Mouse (Mus musculus): ENCODE results near the gene Rnf39. TPM values are rescaled to one million over a fixed set of nuclear protein-coding genes. Genes with fewer than 3 reads are reported as not detected.

The Rnf39 gene
- polyA plus RNA-seq, 1 experiment from 2014 or later: 2.6 TPM

GRCm38 (mm10) chr17:36948286-36948685 is 5.6 kb downstream of the Rnf39 start:
- H3K27ac ChIP-seq (ENCODE audit: low read depth, low read length): no peak overlapping the region
- H3K27me3 ChIP-seq (replicated peaks; ENCODE audit: control insufficient read depth, insufficient read depth, low read length): peaks cover 14% of the 10 kb centered on the region
- ATAC-seq: no peak
- H3K4me3 ChIP-seq (ENCODE audit: low read length): no peak overlapping the region
- H3K4me2 ChIP-seq (ENCODE audit: low read length): no peak overlapping the region
- peaks cover 12% of the 10 kb centered on the region for H3K36me3 ChIP-seq (ENCODE audit: control insufficient read depth, insufficient read depth, low read length)
- H3K9me3 ChIP-seq (ENCODE audit: control insufficient read depth, low read length): no peaks in the 10 kb centered on the region
- no peak overlapping the region for H3K9ac ChIP-seq (ENCODE audit: low read depth, low read length)
- WGBS: 100% methylated on average over 1 of the region's 1 CpGs
- H3K4me1 ChIP-seq (ENCODE audit: control insufficient read depth, insufficient read depth, low read depth, low read length): peaks cover 24% of the 10 kb centered on the region

DNA sequence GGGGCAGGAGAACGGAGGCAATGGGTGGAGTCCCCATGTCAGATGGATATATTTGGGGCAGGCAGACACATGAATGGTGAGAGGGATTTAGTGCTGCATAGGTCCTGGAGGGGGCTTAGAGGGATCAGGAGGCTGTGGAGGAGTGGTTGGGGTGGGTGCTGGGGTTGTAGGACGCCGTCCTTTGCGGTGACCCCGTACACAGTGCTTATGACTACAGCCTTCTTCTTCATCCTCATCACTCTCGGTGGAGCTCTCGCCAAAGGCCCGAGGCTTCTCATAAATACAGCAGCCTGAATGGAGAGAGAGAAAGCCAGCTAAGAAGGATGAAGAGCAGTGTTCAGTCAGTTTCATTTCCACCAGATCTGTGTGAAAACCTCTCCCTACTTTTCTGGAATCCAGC is 6.5 kb downstream of the Rnf39 start:
- no peak overlapping the region for H3K27ac ChIP-seq (ENCODE audit: low read depth, low read length)
- H3K4me3 ChIP-seq (ENCODE audit: low read length): no peak overlapping the region
- H3K4me1 ChIP-seq (ENCODE audit: control insufficient read depth, insufficient read depth, low read depth, low read length): peaks cover 23% of the 10 kb centered on the region
- no peaks in the 10 kb centered on the region for H3K9me3 ChIP-seq (ENCODE audit: control insufficient read depth, low read length)
- no peak for ATAC-seq
- H3K36me3 ChIP-seq (ENCODE audit: control insufficient read depth, insufficient read depth, low read length): peaks cover 12% of the 10 kb centered on the region
- peaks cover 11% of the 10 kb centered on the region; the same call in 1 of the 2 replicates for H3K27me3 ChIP-seq (replicated peaks; ENCODE audit: control insufficient read depth, insufficient read depth, low read length)
- H3K9ac ChIP-seq (ENCODE audit: low read depth, low read length): no peak overlapping the region
- no peak overlapping the region for H3K4me2 ChIP-seq (ENCODE audit: low read length)
- WGBS: 96% methylated on average over 8 of the region's 8 CpGs

DNA sequence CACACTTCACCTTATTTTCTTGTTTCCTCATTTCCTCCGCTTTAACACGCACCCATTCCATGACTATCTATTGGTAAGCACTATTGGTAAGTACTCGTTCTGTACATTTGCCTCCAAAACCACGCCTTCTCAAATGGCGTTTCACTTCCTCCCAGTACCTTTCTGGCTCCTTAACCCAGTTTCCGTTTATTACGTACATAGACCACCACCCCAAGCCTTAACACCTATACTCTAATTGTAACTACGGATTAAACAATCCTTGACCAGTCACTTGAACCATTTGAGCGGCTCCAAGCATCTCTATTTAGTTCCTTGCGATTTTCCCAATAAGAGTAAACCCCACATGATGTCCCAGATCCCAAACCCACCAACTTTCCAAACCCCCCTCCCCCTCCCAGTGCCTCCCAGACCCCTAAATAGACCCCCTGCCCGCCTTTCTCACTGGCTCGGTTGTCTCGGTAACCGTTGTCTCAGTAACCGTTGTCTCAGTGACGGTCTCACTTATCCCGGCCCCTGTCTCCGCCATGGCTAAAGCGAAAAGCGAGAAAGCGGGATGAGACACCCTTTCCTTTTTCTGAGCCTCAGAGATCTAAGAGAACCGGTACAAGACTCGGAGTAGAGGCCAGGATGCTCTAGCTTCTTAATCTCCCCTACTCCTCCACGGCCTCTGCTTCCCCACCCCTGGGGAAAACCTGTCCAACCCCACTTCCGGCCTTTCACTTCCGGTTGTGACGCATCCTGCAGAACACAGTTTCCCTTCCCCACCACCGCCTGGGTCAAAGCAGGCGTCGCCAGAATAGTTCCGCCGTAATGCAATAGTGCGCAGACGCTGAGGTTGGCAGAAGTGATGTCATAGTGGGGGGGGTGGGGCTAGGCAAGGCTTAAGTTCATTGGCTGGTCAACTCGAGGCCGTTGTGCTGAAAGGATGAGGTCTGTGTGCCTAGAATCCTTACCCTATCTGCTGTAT is 8.5 kb downstream of the Rnf39 start, which contains the start of gene Ppp1r11:
Gene Ppp1r11 (minus strand): TSS at position 761 of the 967 bp plus-strand sequence.
- peak within 1 kb of the TSS; percentile 79 for H3K9ac ChIP-seq (ENCODE audit: low read depth, low read length)
- H3K36me3 ChIP-seq (ENCODE audit: control insufficient read depth, insufficient read depth, low read length): peaks cover 12% of the 10 kb centered on the region
- peak within 1 kb of the TSS; percentile 79 for H3K4me2 ChIP-seq (ENCODE audit: low read length)
- H3K4me1 ChIP-seq (ENCODE audit: control insufficient read depth, insufficient read depth, low read depth, low read length): peaks cover 19% of the 10 kb centered on the region
- peak; percentile 96 for ATAC-seq
- H3K4me3 ChIP-seq (ENCODE audit: low read length): peak within 1 kb of the TSS; percentile 81
- WGBS: 2% methylated on average over 36 of the region's 36 CpGs
- no peaks in the 10 kb centered on the region for H3K9me3 ChIP-seq (ENCODE audit: control insufficient read depth, low read length)
- H3K27ac ChIP-seq (ENCODE audit: low read depth, low read length): peak within 1 kb of the TSS; percentile 89
- H3K27me3 ChIP-seq (replicated peaks; ENCODE audit: control insufficient read depth, insufficient read depth, low read length): no peaks in the 10 kb centered on the region

DNA sequence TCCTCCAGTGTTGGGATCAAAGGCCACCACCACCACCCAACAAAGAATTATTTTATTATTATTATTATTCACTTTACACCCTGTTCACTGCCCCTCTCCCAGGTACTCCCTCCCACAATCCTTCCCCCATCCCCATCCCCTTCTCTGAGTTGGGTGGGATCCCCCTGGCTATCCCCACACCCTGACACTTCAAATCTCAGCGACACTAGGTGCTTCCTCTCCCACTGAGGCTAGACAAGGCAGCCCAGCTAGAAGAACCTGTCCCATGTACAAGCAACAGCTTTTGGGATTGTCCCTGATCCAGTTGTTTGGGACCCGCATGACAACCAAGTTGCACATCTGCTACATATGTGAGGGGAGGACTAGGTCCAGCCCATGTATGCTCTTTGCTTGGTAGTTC is 9.9 kb downstream of the Rnf39 start:
- H3K9ac ChIP-seq (ENCODE audit: low read depth, low read length): no peak overlapping the region
- no peaks in the 10 kb centered on the region for H3K9me3 ChIP-seq (ENCODE audit: control insufficient read depth, low read length)
- no peaks in the 10 kb centered on the region for H3K27me3 ChIP-seq (replicated peaks; ENCODE audit: control insufficient read depth, insufficient read depth, low read length)
- peaks cover 12% of the 10 kb centered on the region for H3K36me3 ChIP-seq (ENCODE audit: control insufficient read depth, insufficient read depth, low read length)
- peaks cover 16% of the 10 kb centered on the region for H3K4me1 ChIP-seq (ENCODE audit: control insufficient read depth, insufficient read depth, low read depth, low read length)
- 93% methylated on average over 2 of the region's 2 CpGs for WGBS
- no peak overlapping the region for H3K4me3 ChIP-seq (ENCODE audit: low read length)
- no peak for ATAC-seq
- no peak overlapping the region for H3K4me2 ChIP-seq (ENCODE audit: low read length)
- H3K27ac ChIP-seq (ENCODE audit: low read depth, low read length): no peak overlapping the region

GRCm38 (mm10) chr17:36953062-36953461 is 10.3 kb downstream of the Rnf39 start:
- H3K9ac ChIP-seq (ENCODE audit: low read depth, low read length): no peak overlapping the region
- peaks cover 12% of the 10 kb centered on the region for H3K36me3 ChIP-seq (ENCODE audit: control insufficient read depth, insufficient read depth, low read length)
- no peaks in the 10 kb centered on the region for H3K27me3 ChIP-seq (replicated peaks; ENCODE audit: control insufficient read depth, insufficient read depth, low read length)
- H3K9me3 ChIP-seq (ENCODE audit: control insufficient read depth, low read length): no peaks in the 10 kb centered on the region
- no peak for ATAC-seq
- no peak overlapping the region for H3K4me2 ChIP-seq (ENCODE audit: low read length)
- peaks cover 16% of the 10 kb centered on the region for H3K4me1 ChIP-seq (ENCODE audit: control insufficient read depth, insufficient read depth, low read depth, low read length)
- H3K4me3 ChIP-seq (ENCODE audit: low read length): no peak overlapping the region
- no peak overlapping the region for H3K27ac ChIP-seq (ENCODE audit: low read depth, low read length)
- 97% methylated on average over 1 of the region's 1 CpGs for WGBS

DNA sequence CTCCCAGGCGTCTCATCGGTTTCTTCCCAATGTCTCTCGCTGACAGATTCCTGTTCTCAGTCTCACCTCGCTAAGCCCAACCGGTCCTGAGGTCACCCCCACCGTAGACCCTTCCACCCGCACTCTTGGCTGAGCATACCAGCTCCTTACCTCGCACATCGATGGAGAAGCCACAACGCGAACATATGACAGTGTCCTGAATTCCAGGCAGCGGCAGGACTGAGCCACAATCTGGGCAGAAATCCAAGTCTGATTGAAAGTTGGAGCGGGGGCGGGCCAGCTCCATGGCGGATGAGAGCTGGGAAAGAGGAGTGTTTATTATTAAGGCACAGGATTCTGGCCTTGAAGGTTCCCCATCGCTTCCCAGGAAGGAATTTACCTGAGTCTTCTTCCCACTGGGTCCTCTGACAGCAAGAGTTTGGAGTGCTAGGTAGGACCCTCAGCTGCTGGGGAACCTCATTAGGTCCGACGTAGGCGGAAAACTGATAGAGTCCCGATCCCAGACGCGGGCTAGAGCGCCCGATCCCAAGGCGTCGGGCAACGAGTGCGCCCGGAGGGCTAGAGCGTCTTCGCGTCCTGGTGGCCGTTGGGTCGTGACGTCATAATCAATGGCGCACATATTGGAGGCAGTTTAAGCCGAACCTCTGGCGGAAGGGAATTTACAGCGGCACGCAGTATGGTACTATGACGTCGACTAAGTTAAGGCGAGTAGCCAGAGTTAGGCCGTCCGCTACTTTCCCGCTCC is 15.5 kb downstream of the Rnf39 start, which contains the start of the genes Znrd1 and Znrd1as:
Gene Znrd1 (minus strand): TSS at position 561 of the 745 bp plus-strand sequence.
Gene Znrd1as (plus strand): TSS at position 594 of the 745 bp plus-strand sequence.
- ATAC-seq: peak; percentile 98
- Histone ChIP-seq H3K36me3 (ENCODE audit: control insufficient read depth, insufficient read depth, low read length) (no peaks in the 10 kb centered on the region), H3K9ac (ENCODE audit: low read depth, low read length) (peak within 1 kb of the TSS; percentile 75), H3K27ac (ENCODE audit: low read depth, low read length) (peak within 1 kb of the TSS; percentile 78), H3K4me2 (ENCODE audit: low read length) (peak within 1 kb of the TSS; percentile 88), H3K4me3 (ENCODE audit: low read length) (peak within 1 kb of the TSS; percentile 75), H3K9me3 (ENCODE audit: control insufficient read depth, low read length) (no peaks in the 10 kb centered on the region), H3K4me1 (ENCODE audit: control insufficient read depth, insufficient read depth, low read depth, low read length) (peaks cover 16% of the 10 kb centered on the region), H3K27me3 (replicated peaks; ENCODE audit: control insufficient read depth, insufficient read depth, low read length) (no peaks in the 10 kb centered on the region)
- under 1% methylated on average over 46 of the region's 46 CpGs for WGBS

GRCm38 (mm10) chr17:36958884-36959283 is 16.2 kb downstream of the Rnf39 start:
- H3K4me2 ChIP-seq (ENCODE audit: low read length): peak overlapping the region; percentile 88
- peak overlapping the region; percentile 75 for H3K4me3 ChIP-seq (ENCODE audit: low read length)
- H3K36me3 ChIP-seq (ENCODE audit: control insufficient read depth, insufficient read depth, low read length): no peaks in the 10 kb centered on the region
- WGBS: 11% methylated on average over 12 of the region's 12 CpGs
- H3K9me3 ChIP-seq (ENCODE audit: control insufficient read depth, low read length): no peaks in the 10 kb centered on the region
- no peak for ATAC-seq
- peak overlapping the region; percentile 75 for H3K9ac ChIP-seq (ENCODE audit: low read depth, low read length)
- peaks cover 16% of the 10 kb centered on the region for H3K4me1 ChIP-seq (ENCODE audit: control insufficient read depth, insufficient read depth, low read depth, low read length)
- H3K27ac ChIP-seq (ENCODE audit: low read depth, low read length): peak overlapping the region; percentile 55
- H3K27me3 ChIP-seq (replicated peaks; ENCODE audit: control insufficient read depth, insufficient read depth, low read length): no peaks in the 10 kb centered on the region

DNA sequence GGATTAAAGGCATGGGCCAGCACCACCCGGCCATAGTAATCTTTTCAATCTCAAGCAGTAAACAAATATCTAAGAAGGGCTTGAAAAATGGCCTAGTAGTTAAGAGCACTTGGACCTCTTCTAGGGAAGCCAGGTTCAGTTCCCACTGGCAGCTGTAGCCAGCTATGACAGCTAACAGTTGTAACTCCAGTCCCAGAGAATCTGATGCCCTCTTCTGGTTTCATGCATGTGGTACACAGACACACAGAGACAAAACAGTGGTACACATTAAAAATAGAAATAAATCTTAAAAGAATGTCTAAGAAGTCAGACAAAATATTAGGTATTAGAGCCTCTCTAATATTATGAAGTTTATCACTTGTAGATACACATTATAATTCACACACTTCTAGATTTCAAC is 18.4 kb downstream of the Rnf39 start:
- Histone ChIP-seq H3K36me3 (ENCODE audit: control insufficient read depth, insufficient read depth, low read length) (no peaks in the 10 kb centered on the region; the same call in 1 of the 2 replicates), H3K4me3 (ENCODE audit: low read length) (no peak overlapping the region), H3K27me3 (replicated peaks; ENCODE audit: control insufficient read depth, insufficient read depth, low read length) (no peaks in the 10 kb centered on the region), H3K27ac (ENCODE audit: low read depth, low read length) (no peak overlapping the region), H3K9ac (ENCODE audit: low read depth, low read length) (no peak overlapping the region), H3K9me3 (ENCODE audit: control insufficient read depth, low read length) (no peaks in the 10 kb centered on the region), H3K4me1 (ENCODE audit: control insufficient read depth, insufficient read depth, low read depth, low read length) (peaks cover 16% of the 10 kb centered on the region), H3K4me2 (ENCODE audit: low read length) (no peak overlapping the region)
- ATAC-seq: no peak
- 62% methylated on average over 1 of the region's 1 CpGs for WGBS

DNA sequence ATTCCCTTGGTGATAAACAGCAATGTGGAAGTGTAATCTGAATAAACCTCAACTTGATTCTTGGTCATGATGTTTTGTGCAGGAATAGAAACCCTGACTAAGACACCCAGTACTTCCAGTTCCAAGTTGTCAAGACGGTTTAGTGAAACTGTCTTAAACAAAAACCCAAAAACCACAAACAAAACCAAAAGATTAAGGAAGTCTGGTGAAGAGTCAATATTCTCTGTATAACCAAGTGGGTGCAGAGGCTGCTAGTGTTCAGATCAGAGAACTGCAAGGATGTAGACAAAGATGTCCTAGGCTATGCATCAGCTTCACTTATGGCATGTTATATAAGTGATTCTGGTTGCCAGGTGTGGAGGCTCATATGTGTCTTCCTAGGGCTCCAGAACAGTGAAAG is 24.2 kb downstream of the Rnf39 start:
- Histone ChIP-seq H3K4me1 (ENCODE audit: control insufficient read depth, insufficient read depth, low read depth, low read length) (no peaks in the 10 kb centered on the region), H3K9me3 (ENCODE audit: control insufficient read depth, low read length) (no peaks in the 10 kb centered on the region), H3K27me3 (replicated peaks; ENCODE audit: control insufficient read depth, insufficient read depth, low read length) (no peaks in the 10 kb centered on the region), H3K36me3 (ENCODE audit: control insufficient read depth, insufficient read depth, low read length) (no peaks in the 10 kb centered on the region; the same call in 1 of the 2 replicates), H3K9ac (ENCODE audit: low read depth, low read length) (no peak overlapping the region), H3K27ac (ENCODE audit: low read depth, low read length) (no peak overlapping the region), H3K4me2 (ENCODE audit: low read length) (no peak overlapping the region), H3K4me3 (ENCODE audit: low read length) (no peak overlapping the region)
- no peak for ATAC-seq
- WGBS: 80% methylated on average over 1 of the region's 1 CpGs

Data from hindbrain, embryonic 16.5 days (tissue).